Mouse (Mus musculus) cerebellum, adult 11-12 months (tissue): ENCODE results near the gene BC025920.

ENCODE experiments used
- DNase-seq: peaks from one replicate; pipeline ENCODE4 v3.0.0; 2022

The BC025920 gene

DNA sequence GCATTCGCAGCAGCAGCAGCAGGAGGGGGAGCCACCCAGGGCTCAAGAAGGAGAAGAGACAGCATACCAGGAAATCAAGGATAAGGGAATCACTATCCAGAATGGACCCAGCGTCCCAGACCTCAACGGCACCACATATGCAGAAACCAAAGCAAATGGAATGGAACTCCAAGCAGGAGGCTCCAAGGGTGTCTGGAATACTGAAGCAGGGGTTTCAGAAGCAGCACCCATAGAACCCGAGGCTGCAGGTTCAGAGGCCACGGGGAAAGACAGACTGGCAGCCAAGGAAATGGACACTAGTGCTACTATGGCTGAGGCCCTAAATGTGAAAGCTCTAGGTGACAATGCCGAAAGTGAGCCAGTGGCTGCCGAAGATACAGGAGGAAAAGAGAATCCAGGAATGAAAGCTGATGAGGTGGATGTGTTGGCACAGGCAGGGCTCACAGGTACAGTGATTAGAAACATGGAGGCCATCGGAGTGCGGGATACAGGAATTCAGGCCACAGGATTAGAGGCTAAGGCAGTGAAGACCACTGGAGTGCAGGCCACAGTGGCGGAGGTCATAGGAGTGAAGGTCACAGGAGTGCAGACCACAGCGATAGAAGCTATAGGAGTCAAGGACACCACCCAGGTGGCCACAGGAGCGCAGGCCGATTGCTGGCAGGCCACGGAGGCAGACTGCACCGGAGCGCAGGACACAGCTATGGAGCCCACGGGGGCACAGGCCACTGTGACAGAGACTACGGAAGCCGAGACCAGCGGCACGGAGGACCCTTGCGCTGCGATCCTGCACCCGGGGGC is 36.8 kb downstream of the BC025920 start:
- no peak for DNase-seq

DNA sequence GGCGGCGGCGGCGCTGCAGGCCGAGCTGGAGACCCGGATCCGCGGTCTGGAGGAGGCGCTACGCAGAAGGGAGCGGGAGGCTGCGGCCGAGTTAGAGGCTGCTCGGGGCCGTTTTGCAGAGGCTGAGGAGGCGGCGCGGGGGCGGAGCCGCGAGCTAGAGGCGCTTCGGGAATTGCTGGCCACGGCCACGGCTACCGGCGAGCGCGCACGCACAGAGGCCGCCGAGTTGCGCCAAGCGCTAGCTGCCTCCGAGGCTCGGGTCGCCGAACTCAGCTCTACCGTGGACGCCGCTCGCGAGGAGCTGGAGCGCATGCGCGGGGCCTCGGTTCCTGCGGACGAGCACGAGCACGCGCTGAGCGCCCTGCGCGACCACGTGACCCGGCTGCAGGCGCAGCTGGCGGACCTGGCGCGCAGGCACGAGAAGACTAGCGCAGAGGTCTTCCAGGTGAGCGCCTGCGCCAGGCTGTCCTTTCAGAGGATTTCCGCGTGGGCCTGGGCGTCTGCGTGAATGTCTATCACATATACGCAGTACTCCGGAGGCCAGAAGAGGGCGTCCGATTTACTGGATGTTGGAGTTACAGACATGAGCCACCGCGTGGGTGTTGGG is 37.5 kb downstream of the BC025920 start:
- DNase-seq = peak; percentile 99

DNA sequence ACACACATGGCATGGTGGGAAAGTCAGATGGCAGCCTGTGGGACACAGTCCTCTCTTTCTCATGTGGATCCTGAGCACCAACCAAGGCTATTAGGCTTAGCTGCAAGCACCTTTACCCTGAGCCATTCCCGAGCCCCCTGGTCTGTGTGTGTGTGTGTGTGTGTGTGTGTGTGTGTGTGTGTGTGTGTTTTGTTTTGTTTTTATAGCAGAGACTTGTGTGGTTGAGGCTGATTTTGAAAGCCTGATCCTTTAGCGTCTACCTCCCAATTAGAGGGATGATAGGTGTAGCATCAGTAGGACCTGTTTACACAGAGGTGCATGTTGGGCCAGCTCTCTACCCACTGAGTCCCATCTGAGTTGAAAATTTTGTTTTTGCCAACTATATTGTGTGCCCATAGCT is 38.1 kb downstream of the BC025920 start:
- DNase-seq = peak; percentile 31

- peak; percentile 65 for DNase-seq
Observed at GRCm38 (mm10) chr10:81644716-81645115, 38.6 kb downstream of the BC025920 start.

GRCm38 (mm10) chr10:81645391-81645790 is 39.3 kb downstream of the BC025920 start:
- DNase-seq = peak; percentile 28

DNA sequence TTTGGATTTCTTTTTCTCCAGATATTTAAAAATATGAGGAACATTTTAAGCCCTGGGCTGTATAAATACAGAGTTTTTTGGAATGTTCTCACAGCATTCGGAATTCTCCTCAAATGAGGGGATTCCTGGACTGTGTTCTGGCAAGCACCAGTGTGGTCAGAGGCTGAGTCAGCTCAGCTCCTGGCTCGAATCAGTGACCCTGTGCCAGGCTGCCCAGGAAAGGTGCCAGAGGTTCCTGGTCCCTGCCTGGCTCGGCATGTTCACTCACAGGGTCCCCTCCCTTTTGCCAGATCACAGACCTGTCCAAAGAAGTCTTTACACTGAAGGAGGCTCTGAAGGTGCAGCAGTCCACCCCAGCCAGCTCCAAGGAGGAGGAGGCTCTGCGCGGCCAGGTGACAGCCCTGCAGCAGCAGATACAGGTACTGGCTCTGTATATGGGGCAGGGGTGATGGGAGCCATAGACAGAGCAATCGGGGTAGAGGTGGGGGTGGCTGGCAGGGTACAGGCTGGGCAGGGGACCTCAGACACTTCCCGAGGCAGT is 40.0 kb downstream of the BC025920 start:
- peak; percentile 54 for DNase-seq

- peak; percentile 87 for DNase-seq
Observed at GRCm38 (mm10) chr10:81648803-81649775, 43.0 kb downstream of the BC025920 start, which contains the start of gene Gm10778. TSS of gene Gm10778 (plus strand) at chr10:81649059.

- DNase-seq = no peak
Observed at GRCm38 (mm10) chr10:81655178-81655577, 49.1 kb downstream of the BC025920 start.

DNA sequence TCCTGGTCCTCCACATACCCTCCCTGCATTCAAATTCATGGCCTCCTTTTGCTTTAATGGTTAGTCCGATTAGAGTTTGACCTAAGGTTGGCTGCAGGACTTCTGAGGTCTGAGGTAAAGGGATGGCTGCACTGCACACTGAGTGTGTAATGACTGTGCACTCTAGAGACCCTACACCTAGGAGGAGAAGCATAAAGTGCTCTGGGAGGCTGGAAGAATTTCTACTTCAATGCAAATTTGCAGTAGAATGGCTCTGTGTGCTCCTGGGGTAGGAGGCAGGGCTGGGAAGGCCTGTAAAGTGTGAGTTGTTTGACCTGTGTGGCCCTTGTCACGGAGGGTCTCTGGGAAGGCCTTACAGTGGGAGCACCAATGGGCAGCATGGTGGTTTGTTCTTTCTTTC is 50.1 kb downstream of the BC025920 start:
- DNase-seq = no peak
